Mouse (Mus musculus): ENCODE results near the gene Bahd1. TPM values are rescaled to one million over a fixed set of nuclear protein-coding genes. Genes with fewer than 3 reads are reported as not detected.

Gene Bahd1
- polyA plus RNA-seq, 1 experiment from 2014 or later: 3.5 TPM

DNA sequence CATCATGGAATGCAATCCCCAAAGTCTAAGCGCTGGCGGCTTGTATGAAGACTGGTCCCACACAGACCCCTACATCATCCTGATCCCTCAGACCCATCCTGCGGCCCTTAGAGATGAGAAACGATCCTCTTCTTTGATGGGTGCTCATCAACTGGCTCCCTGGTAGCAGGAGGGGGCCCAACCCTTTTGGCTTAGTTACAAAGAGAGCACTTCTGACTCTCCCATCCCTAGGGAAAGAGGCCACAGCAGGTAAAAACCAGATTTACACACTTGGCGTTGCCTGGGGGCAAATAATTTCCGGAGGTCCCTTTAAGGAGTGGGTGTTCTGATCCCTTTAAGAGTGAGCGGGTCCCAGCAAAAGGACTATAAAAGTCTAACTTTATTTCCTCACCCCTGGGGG is 2.8 kb upstream of the Bahd1 start:
- H3K27ac ChIP-seq (ENCODE audit: low read length): no peak overlapping the region
- peaks cover 25% of the 10 kb centered on the region for H3K4me1 ChIP-seq (ENCODE audit: insufficient read depth, low read length)
- 2% methylated on average over 7 of the region's 7 CpGs for WGBS
- peaks cover 76% of the 10 kb centered on the region for H3K27me3 ChIP-seq (ENCODE audit: insufficient read depth, low read length)
- H3K4me2 ChIP-seq (replicated peaks; ENCODE audit: low read depth, low read length): peak overlapping the region; percentile 81; the same call in 1 of the 2 replicates
- H3K36me3 ChIP-seq (ENCODE audit: insufficient read depth, low read length): no peaks in the 10 kb centered on the region
- H3K4me3 ChIP-seq (ENCODE audit: low read length): peak overlapping the region; percentile 52
- H3K9me3 ChIP-seq (ENCODE audit: low read length): no peaks in the 10 kb centered on the region
- no peak for ATAC-seq (ENCODE audit: low FRiP score, low TSS enrichment)
- H3K9ac ChIP-seq (replicated peaks; ENCODE audit: low read length): peak overlapping the region; percentile 10; the same call in 1 of the 2 replicates

DNA sequence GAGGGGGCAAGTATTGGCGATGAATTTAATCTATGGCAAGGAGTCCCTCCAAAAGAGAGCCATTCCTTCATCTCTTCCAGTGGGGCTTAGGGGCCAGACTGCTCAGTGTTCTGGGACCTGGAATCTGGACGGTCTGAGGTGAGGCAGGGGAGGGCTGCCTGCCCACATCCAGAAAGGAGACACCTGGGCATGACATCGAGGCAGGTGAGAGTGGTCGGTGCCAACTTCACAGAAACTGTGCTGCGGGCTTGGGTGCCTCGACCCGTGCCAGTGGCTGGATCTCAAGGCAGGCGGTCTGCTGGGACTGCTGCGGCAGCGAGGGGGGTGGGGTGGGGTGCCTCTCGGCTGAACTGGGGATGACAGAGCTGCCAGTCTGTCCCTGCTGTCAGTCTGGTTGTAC is 2.4 kb upstream of the Bahd1 start:
- no peaks in the 10 kb centered on the region for H3K36me3 ChIP-seq (ENCODE audit: insufficient read depth, low read length)
- peaks cover 75% of the 10 kb centered on the region for H3K27me3 ChIP-seq (ENCODE audit: insufficient read depth, low read length)
- peaks cover 27% of the 10 kb centered on the region for H3K4me1 ChIP-seq (ENCODE audit: insufficient read depth, low read length)
- H3K4me3 ChIP-seq (ENCODE audit: low read length): 0 out of 2 replicates have a peak overlapping the region, but pooled peaks have one; percentile 1
- H3K27ac ChIP-seq (ENCODE audit: low read length): no peak overlapping the region
- no peaks in the 10 kb centered on the region for H3K9me3 ChIP-seq (ENCODE audit: low read length)
- H3K9ac ChIP-seq (replicated peaks; ENCODE audit: low read length): 0 out of 2 replicates have a peak overlapping the region, but pooled peaks have one; percentile 10
- 0 out of 2 replicates have a peak overlapping the region, but pooled peaks have one; percentile 81 for H3K4me2 ChIP-seq (replicated peaks; ENCODE audit: low read depth, low read length)
- 2% methylated on average over 11 of the region's 11 CpGs for WGBS
- no peak for ATAC-seq (ENCODE audit: low FRiP score, low TSS enrichment)

DNA sequence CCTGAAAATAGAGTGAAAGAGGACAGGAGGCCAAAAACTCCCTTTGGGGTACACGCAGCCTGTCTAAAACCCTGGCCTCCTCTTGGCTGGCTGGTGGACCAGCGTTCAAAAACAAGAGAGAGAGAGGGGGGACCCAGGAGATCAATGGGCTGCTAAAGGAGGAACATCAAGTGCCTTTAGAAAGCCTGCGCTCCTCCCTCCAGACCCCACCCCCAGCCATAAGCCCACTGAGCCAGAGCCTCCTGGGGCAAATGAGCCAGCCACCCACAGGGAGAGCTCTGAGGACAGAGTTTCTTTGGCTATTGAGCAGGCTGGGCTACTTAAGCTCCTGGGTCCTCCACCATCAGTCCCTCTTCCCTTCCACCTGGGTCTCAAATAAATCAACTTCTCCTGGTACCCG is 1.4 kb upstream of the Bahd1 start:
- H3K4me1 ChIP-seq (ENCODE audit: insufficient read depth, low read length): peaks cover 33% of the 10 kb centered on the region
- no peak overlapping the region for H3K4me2 ChIP-seq (replicated peaks; ENCODE audit: low read depth, low read length)
- no peaks in the 10 kb centered on the region for H3K36me3 ChIP-seq (ENCODE audit: insufficient read depth, low read length)
- no peak overlapping the region for H3K4me3 ChIP-seq (ENCODE audit: low read length)
- no peak overlapping the region for H3K9ac ChIP-seq (replicated peaks; ENCODE audit: low read length)
- no peaks in the 10 kb centered on the region for H3K9me3 ChIP-seq (ENCODE audit: low read length)
- ATAC-seq (ENCODE audit: low FRiP score, low TSS enrichment): no peak
- H3K27ac ChIP-seq (ENCODE audit: low read length): no peak overlapping the region
- H3K27me3 ChIP-seq (ENCODE audit: insufficient read depth, low read length): peaks cover 69% of the 10 kb centered on the region
- 6% methylated on average over 4 of the region's 4 CpGs for WGBS

DNA sequence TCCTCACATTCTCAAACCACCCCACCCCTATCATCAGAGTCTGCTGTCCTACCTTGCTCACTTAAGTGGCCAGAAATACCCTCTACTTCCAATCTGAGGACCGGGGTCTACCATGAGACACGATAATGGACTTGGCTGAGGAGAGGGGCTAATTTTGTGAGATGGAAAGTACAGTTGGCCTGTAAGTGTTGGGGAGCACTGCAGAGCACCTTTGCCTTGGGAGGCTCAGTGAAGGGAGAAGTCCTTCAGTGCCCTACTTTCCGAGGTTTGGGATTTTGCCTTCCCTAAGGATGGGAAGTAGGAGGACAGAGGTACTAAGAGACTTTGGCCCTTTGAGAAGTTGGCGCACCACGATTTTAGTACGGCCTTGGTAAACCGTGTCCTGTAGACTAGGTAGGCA is 871 bp upstream of the Bahd1 start:
- no peak overlapping the region for H3K4me2 ChIP-seq (replicated peaks; ENCODE audit: low read depth, low read length)
- 14% methylated on average over 7 of the region's 7 CpGs for WGBS
- H3K4me3 ChIP-seq (ENCODE audit: low read length): no peak overlapping the region
- peaks cover 33% of the 10 kb centered on the region for H3K4me1 ChIP-seq (ENCODE audit: insufficient read depth, low read length)
- no peaks in the 10 kb centered on the region for H3K9me3 ChIP-seq (ENCODE audit: low read length)
- H3K9ac ChIP-seq (replicated peaks; ENCODE audit: low read length): no peak overlapping the region
- ATAC-seq (ENCODE audit: low FRiP score, low TSS enrichment): no peak
- H3K27ac ChIP-seq (ENCODE audit: low read length): no peak overlapping the region
- H3K36me3 ChIP-seq (ENCODE audit: insufficient read depth, low read length): no peaks in the 10 kb centered on the region
- H3K27me3 ChIP-seq (ENCODE audit: insufficient read depth, low read length): peaks cover 67% of the 10 kb centered on the region

DNA sequence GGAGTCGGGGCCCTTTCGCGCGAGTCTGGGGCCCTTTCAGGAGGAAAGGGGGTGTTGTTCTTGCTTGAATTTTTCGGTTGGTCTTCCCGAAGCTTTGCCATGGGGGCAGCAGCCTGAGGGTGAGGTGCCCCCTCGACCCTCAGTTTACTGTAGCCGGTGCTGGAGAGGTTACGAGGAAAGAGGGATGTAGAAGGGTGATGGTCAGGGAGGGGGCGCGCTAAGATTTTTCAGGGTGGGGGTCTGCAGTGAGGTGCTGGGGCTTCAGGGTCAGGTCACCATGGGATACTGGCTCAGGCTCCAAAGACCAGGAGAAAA is 606 bp downstream of the Bahd1 start:
- H3K36me3 ChIP-seq (ENCODE audit: insufficient read depth, low read length): no peaks in the 10 kb centered on the region
- H3K27me3 ChIP-seq (ENCODE audit: insufficient read depth, low read length): peaks cover 54% of the 10 kb centered on the region
- H3K4me3 ChIP-seq (ENCODE audit: low read length): peak overlapping the region; percentile 67
- WGBS: 0% methylated on average over 11 of the region's 11 CpGs
- no peak overlapping the region for H3K27ac ChIP-seq (ENCODE audit: low read length)
- peaks cover 33% of the 10 kb centered on the region for H3K4me1 ChIP-seq (ENCODE audit: insufficient read depth, low read length)
- ATAC-seq (ENCODE audit: low FRiP score, low TSS enrichment): no peak; the same call in none of the 2 replicates
- H3K9ac ChIP-seq (replicated peaks; ENCODE audit: low read length): peak overlapping the region; percentile 46
- H3K9me3 ChIP-seq (ENCODE audit: low read length): no peaks in the 10 kb centered on the region
- H3K4me2 ChIP-seq (replicated peaks; ENCODE audit: low read depth, low read length): peak overlapping the region; percentile 98

DNA sequence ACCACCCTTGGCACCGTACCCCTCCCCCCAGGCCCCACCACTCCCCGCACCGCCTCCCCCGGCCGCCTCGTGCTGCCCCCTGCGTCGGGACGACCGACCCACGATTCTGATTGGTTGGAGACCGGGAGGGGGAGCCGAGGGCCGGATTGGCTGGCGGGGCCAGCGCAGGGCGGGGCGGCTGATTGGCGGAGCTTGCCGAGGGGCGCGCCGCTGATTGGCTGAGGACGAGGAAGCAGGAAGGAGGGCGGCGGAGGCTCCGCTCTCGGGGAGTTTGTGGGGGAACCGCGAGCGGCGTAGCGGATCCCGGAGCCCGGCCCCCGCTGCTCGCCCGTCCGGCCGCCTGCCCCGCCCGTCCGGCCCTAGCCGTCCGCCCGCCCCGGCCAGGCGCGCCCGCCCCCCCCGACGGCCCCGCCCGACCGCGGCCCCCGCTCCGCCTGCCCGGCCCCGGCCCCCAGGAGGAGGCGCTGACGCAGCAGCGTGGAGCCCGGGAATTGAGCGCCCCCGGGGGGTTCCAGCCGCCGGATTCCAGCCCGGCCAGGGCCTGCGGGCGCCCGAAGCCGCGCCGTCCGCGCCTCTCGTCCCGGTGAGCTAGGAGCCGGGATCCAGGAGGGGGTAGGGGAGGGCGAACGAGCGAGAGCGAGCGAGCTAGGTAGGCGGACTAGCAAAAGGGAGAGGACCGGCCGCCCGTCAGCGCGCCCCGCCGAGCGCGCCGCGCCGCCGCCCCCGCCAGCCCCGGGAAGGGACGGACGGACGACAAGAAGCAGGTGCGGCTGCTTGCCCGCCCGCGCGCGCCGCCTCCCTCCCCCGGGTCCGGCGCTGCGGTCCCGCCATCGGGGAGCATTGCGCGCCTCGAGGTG is 1.2 kb downstream of the Bahd1 start:
- H3K4me3 ChIP-seq (ENCODE audit: low read length): peak overlapping the region; percentile 67
- H3K27me3 ChIP-seq (ENCODE audit: insufficient read depth, low read length): peaks cover 48% of the 10 kb centered on the region
- H3K9me3 ChIP-seq (ENCODE audit: low read length): no peaks in the 10 kb centered on the region
- H3K4me2 ChIP-seq (replicated peaks; ENCODE audit: low read depth, low read length): peak overlapping the region; percentile 98
- ATAC-seq (ENCODE audit: low FRiP score, low TSS enrichment): peak; percentile 91
- peaks cover 32% of the 10 kb centered on the region for H3K4me1 ChIP-seq (ENCODE audit: insufficient read depth, low read length)
- H3K36me3 ChIP-seq (ENCODE audit: insufficient read depth, low read length): no peaks in the 10 kb centered on the region
- H3K27ac ChIP-seq (ENCODE audit: low read length): peak overlapping the region; percentile 60
- 0% methylated on average over 47 of the region's 120 CpGs for WGBS
- peak overlapping the region; percentile 77 for H3K9ac ChIP-seq (replicated peaks; ENCODE audit: low read length)

DNA sequence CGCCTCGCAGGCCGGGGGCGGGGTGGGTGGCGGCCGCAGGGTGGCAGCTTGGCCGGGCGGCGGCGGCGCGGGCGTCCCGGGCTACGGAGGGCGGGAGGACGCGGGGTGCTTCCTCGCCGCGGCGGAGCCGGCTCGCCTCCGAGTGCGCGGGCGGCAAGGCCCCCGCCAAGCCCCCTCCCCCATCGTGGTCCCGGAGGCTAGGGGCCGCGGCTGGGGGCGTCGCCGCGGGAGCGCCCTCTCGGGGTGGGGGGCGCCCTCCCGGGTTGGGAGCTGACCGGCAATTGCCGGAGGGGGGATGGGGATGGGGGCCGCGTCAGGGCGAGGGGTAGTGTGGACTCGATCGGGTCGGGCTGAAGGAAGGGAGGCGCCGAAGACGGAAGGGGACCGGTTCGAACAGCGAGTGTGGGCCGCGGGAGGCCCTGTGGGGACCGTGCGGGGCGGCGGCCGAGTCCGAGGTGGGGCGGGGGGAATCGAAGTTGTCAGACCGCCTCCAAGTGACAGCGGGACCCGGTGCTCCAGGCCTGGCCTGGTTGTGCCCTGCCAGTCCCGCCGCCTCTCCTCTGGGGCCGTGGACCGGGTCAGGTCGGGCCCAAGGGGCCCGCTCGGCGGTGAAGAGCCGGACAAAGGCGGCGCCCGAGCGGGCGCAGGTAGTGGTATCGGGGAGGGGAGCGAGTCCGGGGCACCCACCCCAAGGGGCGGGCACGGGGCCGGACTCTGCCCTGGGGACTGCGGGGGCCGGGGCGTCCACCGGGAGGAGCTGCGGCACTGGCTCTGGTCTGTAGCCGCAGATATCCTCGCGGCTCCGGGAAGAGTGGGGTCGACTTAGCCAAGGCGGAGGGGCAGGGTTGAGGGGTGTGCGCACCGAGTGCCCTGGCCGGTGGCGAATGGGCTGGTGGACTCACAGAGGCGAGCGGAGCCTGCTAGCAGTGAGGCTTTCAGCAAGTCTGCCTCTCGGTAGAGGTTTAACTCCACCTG is 2.2 kb downstream of the Bahd1 start:
- H3K27ac ChIP-seq (ENCODE audit: low read length): no peak overlapping the region
- H3K4me3 ChIP-seq (ENCODE audit: low read length): peak overlapping the region; percentile 67

DNA sequence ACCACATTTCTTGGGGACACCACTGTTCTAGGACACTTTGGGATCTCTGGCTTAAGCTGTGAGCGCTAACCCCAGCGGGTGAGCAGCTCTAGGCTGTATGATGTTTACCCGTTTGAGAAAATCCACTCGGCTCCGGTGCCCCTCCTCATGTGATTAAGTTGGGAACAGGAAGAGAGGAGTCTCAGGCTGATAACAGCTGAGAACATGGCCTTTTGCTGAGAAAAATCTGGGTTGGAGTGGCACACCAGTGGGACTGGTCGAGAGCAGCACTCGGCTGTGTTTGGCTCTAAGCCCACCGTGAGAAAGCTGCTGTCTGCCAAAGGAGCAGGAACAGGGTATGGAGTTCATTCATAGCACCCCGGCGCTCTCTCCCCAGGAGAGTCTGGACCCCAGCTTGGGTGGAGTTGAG is 3.2 kb downstream of the Bahd1 start:
- peaks cover 20% of the 10 kb centered on the region for H3K4me1 ChIP-seq (ENCODE audit: insufficient read depth, low read length)
- peak overlapping the region; percentile 67; the same call in 1 of the 2 replicates for H3K4me3 ChIP-seq (ENCODE audit: low read length)
- no peak overlapping the region for H3K9ac ChIP-seq (replicated peaks; ENCODE audit: low read length)
- H3K27ac ChIP-seq (ENCODE audit: low read length): no peak overlapping the region
- H3K36me3 ChIP-seq (ENCODE audit: insufficient read depth, low read length): no peaks in the 10 kb centered on the region
- H3K9me3 ChIP-seq (ENCODE audit: low read length): no peaks in the 10 kb centered on the region
- peaks cover 29% of the 10 kb centered on the region for H3K27me3 ChIP-seq (ENCODE audit: insufficient read depth, low read length)
- no peak for ATAC-seq (ENCODE audit: low FRiP score, low TSS enrichment)
- H3K4me2 ChIP-seq (replicated peaks; ENCODE audit: low read depth, low read length): peak overlapping the region; percentile 98
- 24% methylated on average over 10 of the region's 10 CpGs for WGBS

More for the DNA sequence above, 2.2 kb downstream of the Bahd1 start:
- H3K27me3 ChIP-seq (ENCODE audit: insufficient read depth, low read length): peaks cover 39% of the 10 kb centered on the region
- H3K36me3 ChIP-seq (ENCODE audit: insufficient read depth, low read length): no peaks in the 10 kb centered on the region
- peak overlapping the region; percentile 98 for H3K4me2 ChIP-seq (replicated peaks; ENCODE audit: low read depth, low read length)
- H3K4me1 ChIP-seq (ENCODE audit: insufficient read depth, low read length): peaks cover 22% of the 10 kb centered on the region
- under 1% methylated on average over 66 of the region's 106 CpGs for whole genome bisulfite sequencing
- H3K9ac ChIP-seq (replicated peaks; ENCODE audit: low read length): peak overlapping the region; percentile 77
- H3K9me3 ChIP-seq (ENCODE audit: low read length): no peaks in the 10 kb centered on the region
- ATAC-seq (ENCODE audit: low FRiP score, low TSS enrichment): peak; percentile 33

DNA sequence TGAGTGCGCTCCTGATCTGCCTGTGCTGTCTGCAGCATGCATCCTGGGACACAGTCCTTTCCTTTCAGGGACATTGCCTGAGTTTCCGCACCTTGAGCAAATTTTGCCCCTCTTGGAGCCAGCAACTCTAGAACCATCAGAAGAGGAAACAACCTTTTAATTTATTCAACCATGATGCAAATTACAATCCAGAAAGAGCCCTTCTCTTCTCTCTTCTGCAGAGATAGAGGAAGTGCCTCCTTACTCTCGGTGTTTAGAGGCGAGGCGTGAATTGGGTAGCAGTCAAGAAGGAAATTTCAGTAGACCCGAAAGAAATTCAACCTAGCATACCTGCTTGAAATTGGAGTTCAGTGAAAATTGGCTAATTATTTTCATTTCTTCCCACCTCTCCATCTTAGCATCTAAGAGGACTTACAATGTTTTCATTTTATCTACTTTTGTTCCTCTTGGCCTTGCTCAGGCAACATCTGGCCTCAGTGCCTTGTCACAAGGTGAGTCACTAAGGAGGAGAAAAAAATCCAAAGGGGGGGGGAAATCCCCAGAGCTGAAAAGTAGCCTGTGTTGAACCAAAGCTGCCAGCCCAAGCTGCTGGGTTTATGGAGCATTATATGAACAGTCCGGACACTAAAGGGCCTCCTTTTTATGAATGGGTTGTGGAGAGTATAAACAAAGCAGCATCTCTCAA is 5.4 kb downstream of the Bahd1 start:
- ATAC-seq (ENCODE audit: low FRiP score, low TSS enrichment): no peak
- Histone ChIP-seq H3K4me2 (replicated peaks; ENCODE audit: low read depth, low read length) (no peak overlapping the region), H3K4me1 (ENCODE audit: insufficient read depth, low read length) (peaks cover 19% of the 10 kb centered on the region), H3K36me3 (ENCODE audit: insufficient read depth, low read length) (no peaks in the 10 kb centered on the region), H3K9me3 (ENCODE audit: low read length) (no peaks in the 10 kb centered on the region), H3K27ac (ENCODE audit: low read length) (no peak overlapping the region), H3K4me3 (ENCODE audit: low read length) (no peak overlapping the region), H3K9ac (replicated peaks; ENCODE audit: low read length) (no peak overlapping the region), H3K27me3 (ENCODE audit: insufficient read depth, low read length) (peaks cover 6% of the 10 kb centered on the region; the same call in 1 of the 2 replicates)
- WGBS: 75% methylated on average over 7 of the region's 7 CpGs

All from kidney, embryonic 16.5 days (tissue).